Mouse (Mus musculus): ENCODE data around the gene Rapgef5.

Rapgef5 gene

DNA sequence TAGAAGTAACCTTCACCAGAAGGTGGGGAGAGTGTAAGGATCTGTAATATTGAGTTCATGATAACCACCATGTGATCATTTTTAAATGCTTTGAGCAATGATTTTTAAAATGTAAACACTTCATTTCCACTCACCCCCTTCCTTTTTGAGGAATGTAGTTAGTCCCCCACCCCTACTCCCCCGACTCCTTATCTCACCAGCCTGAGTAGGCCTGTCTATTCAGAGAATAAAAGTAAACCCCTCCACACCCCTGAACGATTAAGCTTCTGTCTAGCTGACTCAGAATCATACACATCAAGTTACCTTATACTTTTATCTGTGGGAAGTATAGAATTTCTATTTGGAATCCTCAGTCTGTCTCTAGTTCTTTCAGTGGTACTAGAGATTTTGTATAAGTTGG is 81.9 kb downstream of the Rapgef5 start:
- in situ Hi-C loops (cut with MboI, MseI) = no loop called here

DNA sequence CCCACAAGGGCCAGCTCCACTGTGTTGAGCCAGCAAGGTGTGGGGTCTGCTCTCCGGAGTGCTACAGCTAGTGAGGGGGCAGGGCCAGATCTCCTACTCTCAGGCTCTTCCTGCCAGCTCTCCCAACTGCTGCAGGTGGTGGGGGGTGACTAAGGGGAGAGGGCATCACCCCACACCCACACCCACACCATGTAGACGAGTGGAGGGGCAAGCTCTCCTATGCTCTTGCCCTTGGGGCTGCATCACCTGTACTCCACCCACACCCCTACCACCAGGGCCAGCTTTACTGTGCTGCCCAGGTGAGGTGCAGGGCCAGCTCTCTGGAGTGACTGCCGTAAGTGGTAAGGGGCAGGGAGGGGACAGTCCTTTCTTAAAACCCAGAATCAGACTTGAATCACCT is 89.7 kb downstream of the Rapgef5 start:
- in situ Hi-C loops (cut with MboI, MseI) = no loop called here

DNA sequence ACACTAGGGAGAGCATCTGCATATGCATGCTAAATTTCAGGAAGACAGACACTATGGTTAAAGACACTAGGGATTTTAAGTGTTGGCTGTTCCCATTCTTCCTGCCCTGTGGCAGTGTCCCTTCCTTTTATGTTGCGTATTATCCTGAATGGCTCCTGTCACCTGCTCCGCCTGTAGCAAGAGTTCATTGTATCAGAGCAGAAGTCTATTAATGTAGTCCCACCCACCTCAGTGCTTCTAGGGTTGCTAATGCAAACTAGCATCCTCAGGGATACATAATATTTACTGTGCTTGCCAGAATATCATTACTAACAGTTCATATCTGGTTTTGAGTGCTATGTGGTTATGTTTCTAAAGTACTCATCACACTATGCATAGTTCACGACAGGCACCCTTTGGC is 96.4 kb downstream of the Rapgef5 start:
- in situ Hi-C loops (cut with MboI, MseI) = no loop called here

DNA sequence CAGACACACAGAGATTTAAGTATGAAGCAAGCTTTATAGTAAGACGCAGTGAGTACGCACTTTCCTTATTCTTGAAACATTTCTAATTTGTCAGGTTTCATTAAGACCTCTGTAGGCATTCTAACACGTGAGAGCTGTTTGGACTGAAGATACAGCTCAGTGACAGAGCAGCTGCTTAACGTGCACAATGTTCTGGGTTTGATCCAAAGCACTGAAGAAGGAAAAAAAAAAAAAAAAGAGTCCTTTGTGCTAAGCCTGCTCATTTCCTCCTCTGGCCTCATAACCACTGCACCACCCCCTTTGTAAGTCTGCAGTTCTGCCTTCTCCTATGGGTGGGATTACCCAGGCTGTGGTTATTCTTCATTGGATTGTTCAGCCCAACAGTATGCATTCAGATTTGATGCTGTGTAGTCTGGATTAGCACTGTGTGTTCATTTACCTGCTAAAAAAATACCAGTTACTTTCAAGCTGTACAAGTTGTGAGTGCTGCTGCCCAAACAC is 103.3 kb downstream of the Rapgef5 start:
- in situ Hi-C loops (cut with MboI, MseI) = loop anchor here (10.0 kb wide), 1 partner anchor 1405 kb away; no protein-coding TSS in a partner anchor

DNA sequence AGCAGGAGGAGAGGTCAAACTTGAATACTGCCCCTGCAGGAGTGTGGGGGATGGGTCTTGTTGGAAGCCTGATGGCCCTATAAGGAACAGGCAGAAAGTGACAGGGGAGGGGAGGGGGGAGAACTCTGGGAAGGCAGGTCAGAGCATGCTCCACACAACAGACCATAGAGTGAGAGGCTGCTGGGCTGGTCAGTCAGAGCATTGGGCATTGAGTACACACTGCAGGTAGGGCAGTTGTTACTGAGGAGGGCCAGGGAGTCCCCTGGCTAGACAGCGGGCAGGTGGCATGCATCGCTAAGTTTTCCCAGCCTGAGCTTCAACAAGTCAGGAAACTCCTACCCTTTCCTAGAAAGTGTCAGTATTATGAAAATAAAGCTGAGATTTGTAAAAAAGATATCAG is 106.7 kb downstream of the Rapgef5 start:
- in situ Hi-C loops (cut with MboI, MseI) = loop anchor here (10.0 kb wide), 1 partner anchor 1408 kb away; no protein-coding TSS in a partner anchor

DNA sequence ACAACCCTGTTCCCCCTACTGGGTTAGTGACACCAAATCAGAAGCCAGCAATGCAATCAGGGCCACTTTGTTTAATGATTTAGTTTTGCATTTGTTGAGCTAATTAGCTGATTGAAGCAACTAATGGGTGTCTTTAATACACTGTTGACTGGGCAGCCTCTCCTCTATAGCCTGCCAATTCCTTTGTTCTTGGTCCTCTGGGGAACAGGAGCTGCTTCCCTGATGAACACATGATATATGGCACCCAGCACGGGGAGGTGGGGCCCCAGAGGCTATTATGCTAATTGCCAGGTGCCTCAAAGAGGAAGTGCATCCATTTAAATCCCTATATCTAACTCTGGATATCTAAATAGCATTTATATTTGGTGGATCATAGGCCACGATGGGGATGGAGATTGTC is 111.0 kb downstream of the Rapgef5 start:
- in situ Hi-C loops (cut with MboI, MseI) = loop anchor here (10.0 kb wide), 1 partner anchor 1413 kb away; no protein-coding TSS in a partner anchor

DNA sequence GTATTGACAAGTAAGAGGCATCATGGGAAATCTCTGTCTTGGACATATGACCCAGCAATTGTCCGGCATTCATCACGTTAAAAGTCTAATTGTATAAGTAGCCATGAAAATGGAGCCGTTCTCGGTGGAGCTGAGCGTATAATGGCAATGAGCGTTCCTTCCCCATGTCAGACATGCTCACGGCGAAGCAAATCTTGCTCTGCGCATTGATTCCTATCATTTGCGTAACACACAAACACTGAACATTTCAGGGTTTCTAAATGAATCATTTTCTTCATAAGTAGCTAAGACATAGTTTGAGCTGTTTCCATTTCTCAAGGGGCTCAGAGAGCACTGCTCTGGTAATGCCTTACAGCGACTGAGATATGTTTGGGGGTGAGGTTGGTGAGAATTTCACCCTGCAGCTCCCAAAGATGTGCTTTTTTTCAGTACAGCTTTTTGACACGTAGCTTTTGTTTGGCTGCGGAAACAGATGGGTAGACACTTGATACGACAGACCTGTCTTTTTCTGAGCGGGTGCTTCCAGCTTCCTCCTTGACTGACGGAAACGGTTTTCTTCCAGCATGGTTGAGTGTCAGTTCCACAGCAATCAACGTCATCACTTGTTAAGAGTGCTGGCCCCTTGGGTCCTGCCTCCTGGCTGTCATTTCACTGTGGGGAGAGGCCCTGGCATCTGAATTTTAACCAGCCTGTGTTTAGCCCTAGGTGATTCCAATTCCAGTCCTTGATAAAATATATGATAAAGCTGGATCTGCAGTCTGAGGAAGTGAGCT is 112.2 kb downstream of the Rapgef5 start:
- in situ Hi-C loops (cut with MboI, MseI) = loop anchor here (10.0 kb wide), 1 partner anchor 1414 kb away; no protein-coding TSS in a partner anchor

DNA sequence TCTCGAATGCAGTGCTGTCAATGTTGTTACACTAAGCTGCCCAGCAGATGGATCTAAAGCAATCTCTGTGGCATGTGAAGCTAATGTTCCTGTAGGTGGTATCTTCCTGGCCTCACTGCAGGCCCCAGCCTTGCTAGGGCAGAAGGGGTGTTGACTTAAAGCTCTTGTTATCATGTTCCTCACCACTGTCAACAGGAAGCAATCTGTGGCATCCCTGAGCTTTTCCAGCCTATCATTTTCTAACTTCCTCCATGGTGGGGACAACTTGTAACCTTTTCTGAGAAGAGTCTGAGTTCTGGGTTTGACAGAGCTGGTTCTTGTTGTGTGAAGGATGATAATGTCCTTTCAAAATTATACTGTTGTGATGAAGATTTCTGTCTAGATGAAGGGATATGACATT is 115.9 kb downstream of the Rapgef5 start:
- in situ Hi-C loops (cut with MboI, MseI) = loop anchor here (5.0 kb wide), 1 partner anchor 45 kb away; no protein-coding TSS in a partner anchor

DNA sequence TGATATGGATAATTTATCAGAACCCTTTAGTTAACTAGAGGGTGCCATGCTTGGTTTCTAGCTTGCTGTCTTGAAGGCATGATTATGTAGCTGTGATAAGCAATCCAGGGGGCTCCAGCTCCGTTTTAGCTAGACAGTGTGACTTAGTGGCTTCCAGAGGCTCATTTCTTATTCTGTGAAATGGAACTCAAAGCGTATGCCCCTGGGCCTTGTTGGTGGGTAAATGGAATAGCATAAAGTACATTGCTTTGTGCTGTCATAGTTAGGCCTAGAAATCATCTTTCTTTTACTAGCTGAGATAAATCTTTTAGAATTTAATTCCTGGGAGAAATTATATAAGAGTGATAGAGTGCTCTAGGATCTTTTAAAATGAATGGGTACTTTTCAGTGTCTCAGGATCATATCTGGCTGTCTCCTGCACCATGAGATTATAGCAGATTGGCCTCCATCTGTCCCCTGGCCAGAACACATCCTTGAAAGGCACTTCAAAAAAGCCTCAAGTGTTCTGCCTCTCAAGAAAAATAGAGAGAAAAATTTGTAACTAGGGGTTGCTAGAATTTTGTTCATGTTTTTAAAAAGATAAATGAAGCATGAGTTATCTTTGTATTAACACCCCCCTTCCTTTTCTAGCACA is 120.0 kb downstream of the Rapgef5 start:
- in situ Hi-C loops (cut with MboI, MseI) = no loop called here

DNA sequence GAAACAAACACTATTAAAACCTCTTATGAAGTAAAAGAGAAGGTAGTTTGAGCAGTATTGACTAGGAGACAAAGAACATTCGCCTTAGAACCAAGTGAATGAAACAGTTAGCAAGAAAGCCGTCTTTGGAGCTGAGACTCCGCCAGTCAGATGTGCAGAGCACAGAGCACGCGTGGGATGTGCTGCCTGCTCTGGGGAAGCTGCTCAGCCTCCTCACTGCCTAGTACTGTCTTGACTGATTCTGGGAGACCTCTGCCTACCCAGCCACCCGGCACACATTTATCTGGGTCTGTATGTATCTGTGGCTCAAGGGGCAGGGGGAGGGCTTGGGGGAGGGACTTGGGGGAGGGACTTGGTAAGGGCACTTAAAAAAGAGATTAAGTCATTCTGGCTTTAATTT is 120.7 kb downstream of the Rapgef5 start:
- in situ Hi-C loops (cut with MboI, MseI) = no loop called here

DNA sequence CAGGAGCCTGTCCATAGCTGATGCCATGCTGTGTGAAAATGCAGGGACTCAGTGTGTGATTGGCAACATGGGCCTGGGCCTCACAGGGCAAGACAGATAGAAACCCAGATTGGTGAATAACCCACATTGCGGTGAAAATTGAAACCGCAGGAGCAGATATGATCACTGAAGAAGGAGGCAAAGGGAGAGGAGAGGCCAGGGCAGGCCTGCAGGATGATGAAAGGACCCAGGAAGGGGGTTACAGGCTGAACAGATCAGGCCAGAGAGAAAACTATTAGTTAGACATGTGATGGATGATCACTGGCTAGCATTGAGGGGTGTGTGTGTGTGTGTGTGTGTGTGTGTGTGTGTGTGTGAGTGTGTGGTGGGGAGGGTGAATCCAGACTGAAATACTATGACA is 122.6 kb downstream of the Rapgef5 start:
- in situ Hi-C loops (cut with MboI, MseI) = no loop called here

DNA sequence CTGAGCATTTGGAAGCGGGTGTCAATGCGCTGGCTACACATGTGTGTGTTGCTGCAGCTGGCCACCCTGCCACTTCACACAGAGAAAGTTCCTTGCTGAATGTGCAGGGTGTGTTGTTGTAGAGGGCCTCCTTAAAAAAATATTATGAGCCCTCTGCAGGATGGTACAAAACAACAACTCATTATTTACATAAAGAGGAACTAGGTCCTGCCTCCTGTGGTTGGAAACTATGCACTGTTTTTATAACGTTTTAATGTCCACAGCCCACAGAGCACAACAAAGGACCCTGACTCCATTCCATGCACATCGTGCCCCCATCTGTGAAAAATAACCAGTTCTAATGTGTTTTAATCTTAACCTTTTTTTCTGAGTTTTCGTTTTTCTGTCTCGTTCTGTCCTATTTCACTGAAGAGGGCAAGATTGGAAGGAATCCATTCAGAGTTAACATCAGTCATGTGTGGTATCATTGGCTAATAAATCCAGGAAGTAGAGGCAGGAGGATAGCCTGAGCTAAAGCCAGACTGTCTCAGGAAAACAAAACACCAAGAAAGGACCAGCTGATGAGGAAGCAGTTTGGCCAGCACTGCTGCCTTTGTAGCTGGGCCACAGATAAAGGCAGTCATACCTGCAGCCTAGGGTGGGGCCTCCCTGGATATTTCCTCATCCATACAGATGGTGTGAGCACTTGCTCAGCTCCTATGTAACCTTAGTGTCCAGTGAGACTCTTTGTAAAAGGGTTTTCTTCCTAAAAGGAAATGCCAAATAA is 123.3 kb downstream of the Rapgef5 start:
- in situ Hi-C loops (cut with MboI, MseI) = no loop called here

DNA sequence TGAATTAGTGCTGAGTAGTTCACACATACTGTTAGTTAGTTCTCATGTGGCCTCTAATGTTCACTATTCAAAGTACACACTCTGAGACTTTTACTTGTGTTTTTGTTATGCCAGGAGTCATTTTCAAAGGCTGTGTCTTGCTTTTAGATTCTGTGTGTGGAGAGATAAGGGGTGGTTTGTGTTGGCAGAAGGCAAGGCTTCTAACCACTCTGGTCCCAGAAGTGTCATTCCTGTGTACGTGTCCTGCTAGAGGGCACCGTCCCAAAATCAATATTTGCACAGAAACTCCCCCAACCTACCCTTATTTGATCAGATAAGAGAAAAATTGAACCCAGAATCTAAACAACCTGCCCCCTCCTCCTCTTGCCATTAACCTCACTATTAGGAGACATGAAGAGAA is 126.2 kb downstream of the Rapgef5 start:
- in situ Hi-C loops (cut with MboI, MseI) = no loop called here

DNA sequence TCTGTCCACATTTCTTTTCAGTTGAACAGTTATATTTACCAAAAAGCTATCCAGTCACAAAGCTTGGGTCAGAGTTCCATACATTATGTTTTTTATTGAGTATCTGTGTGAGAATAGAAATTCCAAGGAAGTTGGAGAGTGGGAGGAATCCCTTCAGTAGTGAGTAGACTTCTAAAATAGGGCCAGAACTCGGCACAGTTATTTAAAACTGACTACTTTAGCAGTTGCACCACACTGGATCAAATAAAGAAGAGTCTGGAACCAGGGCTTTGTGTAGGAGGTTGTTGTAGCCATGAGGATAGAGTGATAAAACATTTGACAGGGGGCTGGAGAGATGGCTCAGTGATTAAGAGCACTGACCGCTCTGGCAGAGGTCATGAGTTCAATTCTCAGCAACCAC is 129.5 kb downstream of the Rapgef5 start:
- in situ Hi-C loops (cut with MboI, MseI) = no loop called here

DNA sequence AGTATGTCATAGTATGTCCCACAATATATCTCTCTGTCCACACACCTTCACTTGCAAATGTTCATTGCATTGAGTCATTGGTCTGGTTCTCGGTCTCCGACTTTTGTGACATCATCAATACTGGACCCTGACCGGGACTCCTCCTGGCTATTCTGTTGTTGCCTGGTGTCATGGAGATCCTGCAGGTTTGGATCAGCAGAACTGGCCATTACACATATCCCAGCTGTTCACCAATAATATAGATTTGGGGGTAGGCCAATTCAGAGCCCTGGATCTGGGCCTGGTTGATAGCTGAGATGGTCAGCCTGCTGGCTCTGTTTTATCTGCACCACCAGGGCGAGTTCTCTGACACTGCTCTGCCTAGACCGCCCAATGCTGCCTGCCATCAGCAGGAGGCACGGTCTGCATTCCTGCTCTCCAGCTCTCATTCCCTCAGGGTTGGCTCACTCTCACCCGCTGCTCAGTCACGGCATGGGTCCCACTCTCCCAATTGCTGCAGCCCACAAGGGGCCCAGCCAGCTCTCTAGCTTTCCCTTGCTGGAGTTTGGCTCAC is 137.7 kb downstream of the Rapgef5 start:
- in situ Hi-C loops (cut with MboI, MseI) = no loop called here

DNA sequence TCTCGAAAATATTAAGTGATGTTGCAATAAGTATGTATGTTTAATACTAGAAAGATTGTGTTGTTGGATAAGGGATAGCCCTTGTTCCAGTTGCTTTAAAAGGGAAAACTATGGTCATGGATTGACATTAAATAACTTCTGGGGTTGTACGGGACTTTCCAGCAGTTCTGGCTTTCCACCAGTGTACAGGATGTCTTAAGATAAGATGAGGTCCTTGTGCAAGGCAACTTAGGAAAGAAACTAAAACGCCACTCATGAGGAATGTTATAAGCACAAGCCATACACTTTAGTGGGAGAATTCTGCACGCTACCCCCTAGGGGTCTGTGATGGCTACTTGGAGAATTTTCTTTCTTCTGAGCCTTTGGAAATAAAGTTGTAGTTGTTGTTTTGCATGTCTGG is 140.7 kb downstream of the Rapgef5 start:
- in situ Hi-C loops (cut with MboI, MseI) = no loop called here

DNA sequence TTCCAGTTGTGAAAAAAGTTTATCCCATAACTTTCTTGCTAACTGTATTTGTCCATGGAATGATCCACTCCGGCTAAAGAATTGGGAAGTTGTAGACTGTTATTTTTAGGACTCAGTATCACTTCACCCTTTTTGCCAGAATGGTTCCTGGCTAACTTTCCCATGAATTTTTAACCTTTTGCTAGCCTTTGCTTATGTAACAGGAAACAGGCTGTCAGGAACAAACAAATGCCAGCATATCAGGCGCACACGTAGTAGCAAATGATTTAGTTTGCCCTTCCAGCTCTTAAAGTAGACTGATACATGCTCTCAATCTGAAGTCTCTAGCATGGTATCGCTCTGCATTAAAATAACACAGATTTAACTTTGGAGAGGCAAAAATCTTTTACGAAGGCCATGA is 141.5 kb downstream of the Rapgef5 start:
- in situ Hi-C loops (cut with MboI, MseI) = no loop called here

DNA sequence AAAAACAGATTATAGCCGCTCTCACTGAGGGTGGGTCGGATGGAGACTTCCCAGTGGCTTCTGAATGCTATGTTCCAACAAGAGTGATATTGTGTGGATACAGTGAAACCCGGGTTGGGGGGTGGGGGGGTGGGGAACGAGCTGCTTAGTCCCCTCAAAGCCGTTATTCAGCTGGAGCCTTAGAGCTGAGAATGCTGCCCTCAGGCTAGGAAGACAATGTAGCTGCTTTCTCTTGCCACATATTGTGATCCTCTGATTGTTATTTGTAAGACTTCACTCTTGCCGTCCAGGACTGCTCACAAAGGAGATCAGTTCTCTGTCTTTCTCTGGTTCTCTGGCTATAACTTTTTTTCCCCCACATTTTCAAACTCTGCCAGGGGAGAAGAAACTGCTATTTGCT is 142.5 kb downstream of the Rapgef5 start:
- in situ Hi-C loops (cut with MboI, MseI) = no loop called here

DNA sequence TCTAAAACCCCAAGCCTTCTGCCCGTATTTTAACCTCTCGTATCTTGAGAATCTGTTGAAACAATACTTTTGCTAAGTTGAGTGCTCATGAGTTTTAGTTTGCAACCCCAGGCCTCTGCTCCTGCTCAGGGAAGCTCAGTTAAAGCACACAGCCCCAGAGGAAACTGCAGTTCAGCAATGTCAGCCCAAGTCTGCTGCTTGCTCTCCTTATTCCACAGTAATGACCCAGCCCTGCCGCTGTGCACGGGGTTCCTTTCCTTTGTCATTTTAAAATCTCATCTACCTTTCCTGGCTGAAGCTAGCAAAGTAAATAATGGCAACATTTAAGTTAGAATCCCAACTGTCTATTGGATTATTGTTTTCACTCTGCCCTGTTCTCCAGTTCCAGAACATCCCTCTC is 144.1 kb downstream of the Rapgef5 start:
- in situ Hi-C loops (cut with MboI, MseI) = no loop called here

DNA sequence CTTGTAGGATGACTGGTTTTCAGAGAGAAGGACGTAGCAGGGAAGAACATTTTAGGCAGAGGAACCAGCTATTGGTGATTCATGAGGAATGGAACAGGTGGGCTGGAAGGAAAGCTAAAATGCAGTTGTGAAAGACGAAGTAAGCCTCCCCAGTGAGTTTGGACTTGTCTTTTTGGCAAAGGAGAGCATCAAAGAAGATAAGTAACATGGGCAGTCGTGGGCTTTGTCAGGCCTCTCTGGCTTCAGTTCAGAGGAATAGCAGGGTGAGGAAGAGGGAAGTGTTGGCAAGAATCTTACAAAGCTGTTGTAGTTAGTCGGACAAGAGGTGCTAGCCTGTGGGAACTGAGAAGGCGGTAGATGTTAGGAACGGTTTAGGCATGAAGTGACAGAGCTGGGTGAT is 145.6 kb downstream of the Rapgef5 start:
- in situ Hi-C loops (cut with MboI, MseI) = no loop called here

DNA sequence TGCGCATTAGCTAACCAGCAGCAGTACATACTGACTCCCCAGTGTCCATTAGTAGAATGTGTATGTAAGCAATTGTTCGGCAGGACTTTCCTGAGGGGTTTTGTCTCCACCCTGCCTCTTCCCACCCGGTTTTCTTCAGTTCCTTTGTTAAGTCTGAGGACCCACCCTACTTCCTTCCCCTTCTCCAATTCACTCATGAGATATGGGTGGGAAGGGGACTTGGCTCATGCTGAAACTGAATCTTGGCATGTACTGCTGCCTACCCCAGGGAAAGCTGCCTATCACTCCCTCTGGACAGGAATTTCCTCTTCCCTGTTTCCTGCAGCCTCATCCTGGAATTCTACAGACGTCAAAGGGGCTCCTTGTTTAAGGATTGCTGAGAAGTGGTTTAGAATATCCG is 147.4 kb downstream of the Rapgef5 start:
- in situ Hi-C loops (cut with MboI, MseI) = no loop called here

DNA sequence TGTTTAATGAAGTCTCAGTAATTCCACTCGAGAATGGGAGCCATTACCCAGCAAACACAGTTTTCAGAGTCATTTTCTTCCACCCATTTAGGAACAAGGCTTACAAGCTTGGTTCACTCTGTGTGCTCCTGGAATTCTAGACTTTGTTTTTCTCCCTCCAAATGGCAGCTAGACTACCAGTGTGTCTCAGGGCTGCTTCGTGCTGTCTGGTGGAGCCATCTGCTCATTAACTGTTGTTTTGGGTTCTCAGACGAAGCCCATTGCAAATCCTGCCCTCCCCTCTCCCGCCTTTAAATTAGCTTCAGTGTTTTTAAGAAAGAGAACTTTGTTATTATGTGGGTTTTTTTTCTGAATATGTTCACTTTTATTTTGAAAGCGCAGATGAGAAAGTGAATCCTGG is 148.4 kb downstream of the Rapgef5 start:
- in situ Hi-C loops (cut with MboI, MseI) = no loop called here
